Mouse (Mus musculus) neural tube, embryonic 12.5 days (tissue): Measurements from ENCODE around the gene Nf2. TPM values are rescaled to one million over a fixed set of nuclear protein-coding genes. Genes with fewer than 3 reads are reported as not detected.

Source experiments
- ATAC-seq: fragments of 200-750 bp; cut with Nextera tagmentation; 2 replicates; pipeline ENCODE4 v1.8.0; 2017; ENCODE audit warnings: low read depth, mild to moderate bottlenecking, moderate TSS enrichment, moderate library complexity; ENCODE audit not compliant: low FRiP score
- H3K27ac ChIP-seq: fragments of 300-500 bp; sonication (generic); 2 replicates; pipeline ENCODE4 v1.5.1; 2016
- H3K27me3 ChIP-seq: fragments of 300-500 bp; sonication (generic); replicated peaks from 2 replicates; pipeline ENCODE4 v1.6.1; 2016; ENCODE audit warnings: mild to moderate bottlenecking
- H3K36me3 ChIP-seq: fragments of 300-500 bp; sonication (generic); 2 replicates; pipeline ENCODE4 v1.6.1; 2016; ENCODE audit warnings: mild to moderate bottlenecking
- H3K4me1 ChIP-seq: fragments of 300-500 bp; sonication (generic); 2 replicates; pipeline ENCODE4 v1.6.1; 2016
- H3K4me2 ChIP-seq: fragments of 300-500 bp; sonication (generic); replicated peaks from 2 replicates; pipeline ENCODE4 v1.6.1; 2016; ENCODE audit warnings: mild to moderate bottlenecking
- H3K4me3 ChIP-seq: fragments of 300-500 bp; sonication (generic); 2 replicates; pipeline ENCODE4 v1.5.1; 2016
- H3K9ac ChIP-seq: fragments of 300-500 bp; sonication (generic); 2 replicates; pipeline ENCODE4 v1.6.1; 2016; ENCODE audit warnings: mild to moderate bottlenecking
- H3K9me3 ChIP-seq: fragments of 300-500 bp; sonication (generic); 2 replicates; pipeline ENCODE4 v1.6.1; 2016; ENCODE audit warnings: mild to moderate bottlenecking
- WGBS: fragments of 180-500 bp; shearing (Covaris S2); methylation state at CpG from one replicate; pipeline ENCODE4 v1.1.7; 2016; 5-methylcytosine and 5-hydroxymethylcytosine counted together
- polyA plus RNA-seq: library from polyadenylated mRNA; unstranded; fragments of >200 nt; fragmentation: Nextera tagmentation; extraction: Ambion mirVana; gene quantifications from 2 replicates; pipeline ENCODE4 v1.2.1, GENCODE M21; 2016

Nf2 gene
- 77.2 and 78.4 TPM in 2 replicates for polyA plus RNA-seq

GRCm38 (mm10) chr11:4849258-4849943, at the start of gene Nf2:
TSS of gene Nf2 (minus strand) at chr11:4849536.
- H3K4me1 ChIP-seq, result peaks cover 14% of the 10 kb centered on the region
- H3K9ac ChIP-seq, result peak within 1 kb of the TSS; percentile 87
- peak within 1 kb of the TSS; percentile 44 for H3K27ac ChIP-seq
- peak within 1 kb of the TSS; percentile 63 for H3K4me2 ChIP-seq
- peak within 1 kb of the TSS; percentile 77 for H3K4me3 ChIP-seq
- ATAC-seq, result peak; percentile 99
- WGBS, result under 1% methylated on average over 60 of the region's 60 CpGs
- no peaks in the 10 kb centered on the region for H3K36me3 ChIP-seq
- H3K27me3 ChIP-seq, result no peaks in the 10 kb centered on the region
- no peaks in the 10 kb centered on the region for H3K9me3 ChIP-seq

DNA sequence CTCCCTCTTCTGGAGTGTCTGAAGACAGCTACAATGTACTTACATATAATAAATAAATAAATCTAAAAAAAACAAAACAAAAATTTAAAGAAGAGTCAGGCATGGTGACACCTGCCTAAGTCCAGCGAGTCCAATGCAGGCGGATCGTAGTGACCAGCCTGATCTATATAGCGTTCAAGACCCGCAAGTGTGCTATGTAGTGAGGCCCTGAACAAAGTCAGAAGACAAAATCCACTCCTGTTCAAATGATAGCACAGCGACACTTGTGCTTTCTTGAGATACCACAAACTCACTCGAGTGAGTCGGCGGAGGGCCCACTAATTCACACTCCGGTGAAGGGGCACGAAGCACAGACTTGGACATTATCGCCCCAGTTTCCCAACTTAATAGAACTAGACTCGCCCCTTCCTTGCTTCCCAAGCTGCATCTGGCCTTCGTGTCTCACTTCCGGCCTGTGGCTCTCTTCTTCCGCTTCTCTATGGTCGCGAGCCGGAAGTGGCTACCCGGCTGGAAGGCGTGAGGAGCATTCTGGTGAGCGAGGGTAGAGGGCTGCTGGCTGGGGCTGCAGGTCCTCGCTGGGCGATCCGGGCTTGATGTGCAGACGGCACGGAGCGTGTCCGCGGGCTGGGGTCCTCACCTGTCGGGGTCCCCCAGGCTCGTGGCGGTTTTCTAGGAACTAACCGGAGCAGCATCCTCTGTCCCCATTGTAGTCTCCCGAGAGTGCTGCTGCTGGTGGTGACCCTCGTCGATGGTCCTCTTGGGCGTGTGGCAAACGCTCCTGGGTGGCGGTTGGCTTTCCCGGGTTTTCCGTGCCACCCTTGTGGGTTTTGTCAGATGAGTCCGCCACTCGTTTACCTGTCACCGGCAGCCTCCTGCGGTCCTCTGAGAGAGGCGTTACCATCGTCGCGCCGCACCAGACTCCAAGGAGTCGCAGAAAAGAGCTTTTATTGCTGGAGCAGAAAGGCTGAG, 45.8 kb upstream of the Nf2 start, which contains the start of gene Thoc5:
Thoc5 (plus strand) TSS at position 473 of the 969 bp plus-strand sequence.
- peak; percentile 93 for ATAC-seq
- Histone ChIP-seq H3K9me3 (no peaks in the 10 kb centered on the region), H3K27me3 (no peaks in the 10 kb centered on the region), H3K27ac (peak within 1 kb of the TSS; percentile 46), H3K4me1 (peaks cover 5% of the 10 kb centered on the region; the same call in 1 of the 2 replicates), H3K4me3 (peak within 1 kb of the TSS; percentile 80), H3K4me2 (peak within 1 kb of the TSS; percentile 82), H3K36me3 (peaks cover 48% of the 10 kb centered on the region), H3K9ac (peak within 1 kb of the TSS; percentile 83)
- 3% methylated on average over 52 of the region's 52 CpGs for WGBS

GRCm38 (mm10) chr11:4886987-4887386, 37.7 kb upstream of the Nf2 start:
- Histone ChIP-seq H3K4me1 (0 out of 2 replicates have a peak, but pooled peaks cover 4% of the 10 kb centered on the region), H3K27ac (no peak overlapping the region), H3K4me2 (no peak overlapping the region), H3K4me3 (no peak overlapping the region), H3K36me3 (peaks cover 50% of the 10 kb centered on the region), H3K27me3 (no peaks in the 10 kb centered on the region), H3K9me3 (no peaks in the 10 kb centered on the region), H3K9ac (no peak overlapping the region)
- ATAC-seq, result no peak
- 91% methylated on average over 3 of the region's 3 CpGs for WGBS

- Histone ChIP-seq H3K4me2 (no peak overlapping the region), H3K9ac (no peak overlapping the region), H3K4me1 (0 out of 2 replicates have a peak, but pooled peaks cover 4% of the 10 kb centered on the region), H3K27ac (no peak overlapping the region), H3K36me3 (peaks cover 39% of the 10 kb centered on the region), H3K4me3 (no peak overlapping the region), H3K27me3 (no peaks in the 10 kb centered on the region), H3K9me3 (no peaks in the 10 kb centered on the region)
- WGBS, result 81% methylated on average over 2 of the region's 2 CpGs
- no peak for ATAC-seq
Observed at GRCm38 (mm10) chr11:4885385-4885903, 36.1 kb upstream of the Nf2 start.

DNA sequence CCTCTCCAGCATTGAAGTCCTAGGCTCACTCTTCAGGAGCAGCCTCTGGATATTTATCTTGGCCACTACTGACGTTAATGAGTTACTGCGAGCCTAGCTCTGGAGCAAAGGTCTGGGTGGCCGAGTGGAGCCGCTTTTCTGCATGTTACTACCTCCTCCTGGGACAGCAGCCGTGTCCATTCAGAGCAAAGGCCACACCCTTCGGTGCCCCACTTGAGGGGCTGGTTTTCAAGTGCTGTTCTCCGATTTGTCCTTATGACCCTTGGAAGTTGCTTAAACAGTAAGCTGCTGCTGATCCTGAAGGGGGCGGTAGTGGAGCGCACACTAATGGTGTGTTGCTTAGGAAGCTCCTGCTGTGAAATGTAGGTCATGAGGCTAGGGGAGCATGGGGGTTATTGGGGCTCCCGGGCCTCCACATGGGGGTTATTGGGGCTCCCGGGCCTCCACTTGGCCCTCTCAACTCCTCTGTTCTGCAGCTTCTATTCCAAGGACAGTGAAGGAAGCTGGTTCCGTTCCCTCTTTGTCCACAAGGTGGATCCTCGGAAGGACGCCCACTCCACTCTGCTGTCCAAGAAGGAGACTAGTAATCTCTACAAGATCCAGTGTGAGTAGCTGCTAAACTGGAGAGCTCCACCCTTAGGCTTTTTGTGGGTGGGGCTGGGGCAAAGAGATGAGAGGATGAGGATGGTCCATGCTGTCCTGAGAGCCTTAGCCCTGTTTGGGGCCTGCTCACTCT, 33.7 kb upstream of the Nf2 start:
- H3K27me3 ChIP-seq, result no peaks in the 10 kb centered on the region
- H3K4me3 ChIP-seq, result no peak overlapping the region
- no peaks in the 10 kb centered on the region for H3K9me3 ChIP-seq
- H3K4me2 ChIP-seq, result no peak overlapping the region
- ATAC-seq, result no peak
- 42% methylated on average over 14 of the region's 14 CpGs for WGBS
- H3K27ac ChIP-seq, result no peak overlapping the region
- peaks cover 15% of the 10 kb centered on the region for H3K36me3 ChIP-seq
- 0 out of 2 replicates have a peak, but pooled peaks cover 4% of the 10 kb centered on the region for H3K4me1 ChIP-seq
- no peak overlapping the region for H3K9ac ChIP-seq

- 0 out of 2 replicates have a peak, but pooled peaks cover 4% of the 10 kb centered on the region for H3K4me1 ChIP-seq
- 82% methylated on average over 4 of the region's 4 CpGs for WGBS
- no peak for ATAC-seq
Observed at GRCm38 (mm10) chr11:4881087-4881486, 31.8 kb upstream of the Nf2 start.

DNA sequence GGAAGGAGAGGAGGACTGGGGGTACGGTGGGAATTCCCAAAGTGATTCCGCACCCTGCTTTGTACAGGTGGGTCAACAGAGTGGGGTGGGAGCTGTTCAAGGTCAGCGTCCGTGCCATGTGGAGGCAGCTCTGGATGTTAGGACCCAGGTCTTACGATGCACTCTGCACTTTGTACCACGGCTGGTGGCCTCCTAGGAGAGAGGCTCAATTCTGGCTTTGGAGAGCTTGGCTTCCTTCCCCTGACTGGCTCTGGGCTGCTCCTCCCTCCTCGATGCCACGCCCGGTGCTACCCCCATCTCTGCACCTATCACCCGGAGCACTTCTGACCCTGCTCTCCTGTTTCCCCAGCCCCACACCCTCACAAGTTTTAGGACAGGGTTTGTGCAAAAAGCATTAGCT, 25.2 kb upstream of the Nf2 start:
- Histone ChIP-seq H3K4me1 (peaks cover 7% of the 10 kb centered on the region), H3K9ac (peak overlapping the region; percentile 71), H3K36me3 (peaks cover 4% of the 10 kb centered on the region), H3K4me3 (peak overlapping the region; percentile 58), H3K9me3 (0 out of 2 replicates have a peak, but pooled peaks cover 4% of the 10 kb centered on the region), H3K27ac (no peak overlapping the region), H3K4me2 (peak overlapping the region; percentile 76), H3K27me3 (no peaks in the 10 kb centered on the region)
- 10% methylated on average over 10 of the region's 10 CpGs for WGBS
- peak; percentile 71 for ATAC-seq

More at GRCm38 (mm10) chr11:4881087-4881486, 31.8 kb upstream of the Nf2 start:
- Histone ChIP-seq H3K9ac (no peak overlapping the region), H3K4me2 (no peak overlapping the region), H3K4me3 (no peak overlapping the region), H3K36me3 (peaks cover 16% of the 10 kb centered on the region), H3K27me3 (no peaks in the 10 kb centered on the region), H3K9me3 (0 out of 2 replicates have a peak, but pooled peaks cover 3% of the 10 kb centered on the region), H3K27ac (no peak overlapping the region)

DNA sequence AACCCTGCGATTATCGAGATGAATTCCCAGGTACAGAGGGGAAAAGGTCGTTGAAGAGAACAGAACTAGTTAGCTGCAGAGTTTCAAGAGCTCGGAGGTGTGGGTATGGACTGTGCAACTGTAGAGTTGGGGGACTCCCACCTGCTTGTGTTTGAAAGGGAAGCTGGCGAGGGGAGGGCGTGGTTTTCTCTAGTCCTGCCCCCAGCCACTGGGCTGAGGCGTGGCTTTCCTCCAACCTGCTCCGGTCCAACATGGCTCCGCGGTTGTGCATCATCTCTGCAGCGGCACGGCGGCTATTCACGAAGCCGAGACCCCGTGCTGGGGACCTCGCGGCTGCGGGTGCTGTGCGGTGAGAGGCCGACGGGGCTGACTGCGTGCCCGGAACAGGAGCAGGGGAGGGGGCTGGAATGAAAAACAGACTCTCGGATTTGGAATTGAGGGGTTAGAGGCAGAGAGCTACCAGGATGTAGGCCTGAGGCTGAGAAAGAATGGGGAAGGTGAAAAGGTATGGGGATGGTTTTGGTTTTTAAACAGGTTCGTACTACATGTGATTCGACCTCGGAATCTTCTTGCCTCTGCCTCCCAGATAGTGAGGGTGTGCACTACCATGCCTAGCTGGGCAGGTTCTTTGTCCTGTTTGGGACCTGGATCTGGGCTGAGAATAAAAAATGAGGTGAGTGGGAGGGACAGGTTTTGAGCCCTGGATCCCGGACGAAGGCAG, 24.6 kb upstream of the Nf2 start, which contains the start of gene Nipsnap1:
Nipsnap1 (plus strand) TSS at position 197 of the 721 bp plus-strand sequence.
- H3K36me3 ChIP-seq, result peaks cover 4% of the 10 kb centered on the region
- H3K27me3 ChIP-seq, result no peaks in the 10 kb centered on the region
- no peak within 1 kb of the TSS for H3K27ac ChIP-seq
- peak within 1 kb of the TSS; percentile 71 for H3K9ac ChIP-seq
- H3K4me2 ChIP-seq, result peak within 1 kb of the TSS; percentile 76
- ATAC-seq, result peak; percentile 87
- peaks cover 7% of the 10 kb centered on the region for H3K4me1 ChIP-seq
- under 1% methylated on average over 30 of the region's 30 CpGs for WGBS
- 0 out of 2 replicates have a peak, but pooled peaks cover 4% of the 10 kb centered on the region for H3K9me3 ChIP-seq
- H3K4me3 ChIP-seq, result peak within 1 kb of the TSS; percentile 58

GRCm38 (mm10) chr11:4865645-4866251, 16.4 kb upstream of the Nf2 start:
- Histone ChIP-seq H3K27me3 (no peaks in the 10 kb centered on the region), H3K4me3 (no peak overlapping the region), H3K9ac (no peak overlapping the region), H3K4me2 (no peak overlapping the region), H3K36me3 (no peaks in the 10 kb centered on the region), H3K9me3 (no peaks in the 10 kb centered on the region), H3K27ac (no peak overlapping the region), H3K4me1 (no peaks in the 10 kb centered on the region)
- no peak for ATAC-seq
- WGBS, result 43% methylated on average over 10 of the region's 10 CpGs

DNA sequence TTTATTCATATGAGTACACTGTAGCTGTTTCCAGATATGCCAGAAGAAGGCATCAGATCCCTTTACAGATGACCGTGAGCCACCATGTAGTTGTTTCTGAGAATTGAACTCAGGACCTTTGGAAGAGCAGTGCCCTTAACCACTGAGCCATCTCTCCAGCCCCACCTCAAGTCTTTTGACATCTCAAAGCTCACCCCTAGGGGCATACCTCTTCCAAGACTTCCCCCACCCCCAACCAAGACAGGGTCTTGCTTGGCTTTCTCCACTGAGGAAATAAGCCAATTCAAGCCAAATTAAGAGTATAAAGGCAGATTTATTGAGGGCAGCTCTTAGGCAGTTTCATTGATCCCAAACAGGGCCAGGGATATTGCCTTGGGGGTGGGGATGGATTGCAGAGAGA, 13.4 kb upstream of the Nf2 start:
- WGBS, result 96% methylated on average over 1 of the region's 1 CpGs
- H3K4me2 ChIP-seq, result no peak overlapping the region

More for the DNA sequence above, 13.4 kb upstream of the Nf2 start:
- Histone ChIP-seq H3K36me3 (no peaks in the 10 kb centered on the region), H3K9ac (no peak overlapping the region), H3K4me1 (no peaks in the 10 kb centered on the region), H3K27me3 (no peaks in the 10 kb centered on the region), H3K4me3 (no peak overlapping the region), H3K27ac (no peak overlapping the region), H3K9me3 (no peaks in the 10 kb centered on the region)
- no peak for ATAC-seq
